Mouse (Mus musculus): Measurements from ENCODE around the gene Guk1. TPM values are rescaled to one million over a fixed set of nuclear protein-coding genes. Genes with fewer than 3 reads are reported as not detected.

Gene Guk1
- polyA plus RNA-seq (2015; fragmentation: Nextera tagmentation; extraction: Ambion mirVana) = 54.2 and 60.8 TPM in 2 replicates

- ATAC-seq (ENCODE audit: insufficient read depth) = no peak
- Histone ChIP-seq H3K36me3 (replicated peaks) (0 out of 2 replicates have a peak, but pooled peaks cover under 1% of the 10 kb centered on the region), H3K27me3 (no peaks in the 10 kb centered on the region), H3K27ac (replicated peaks) (peak within 1 kb of the TSS; percentile 95), H3K4me2 (peak within 1 kb of the TSS; percentile 92), H3K4me1 (replicated peaks) (peaks cover 48% of the 10 kb centered on the region), H3K9ac (peak within 1 kb of the TSS; percentile 73), H3K4me3 (replicated peaks) (peak within 1 kb of the TSS; percentile 81), H3K9me3 (replicated peaks) (no peaks in the 10 kb centered on the region)
- WGBS (ENCODE audit: insufficient replicate concordance) = 6% methylated on average over 16 of the region's 16 CpGs
These were observed at the start of gene Guk1 for GRCm38 (mm10) chr11:59192059-59192386. Gene Guk1 (minus strand): TSS chr11:59192212.

DNA sequence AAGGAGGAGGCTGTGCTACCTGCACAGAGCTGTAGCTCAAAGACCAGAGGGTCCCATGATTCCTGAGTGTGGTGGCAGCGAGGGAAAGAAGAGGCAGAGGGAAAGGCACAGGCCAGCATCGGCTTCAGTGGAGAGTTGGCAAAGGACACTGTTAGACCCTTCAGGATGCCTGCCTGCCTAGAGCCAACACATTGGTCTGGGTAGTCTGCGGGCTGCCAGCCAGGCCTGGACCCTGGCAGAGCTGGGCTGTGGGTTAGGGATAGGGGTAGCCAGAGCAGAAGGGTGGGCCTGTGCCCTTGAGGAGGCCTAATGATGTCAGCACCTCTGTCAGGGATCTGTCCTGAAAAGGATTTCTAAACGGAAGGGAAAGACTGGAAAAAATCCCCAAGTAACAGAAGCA lies 47.8 kb upstream of the Guk1 start:
- H3K27ac ChIP-seq (replicated peaks) = no peak overlapping the region
- H3K27me3 ChIP-seq = peaks cover 92% of the 10 kb centered on the region
- no peaks in the 10 kb centered on the region for H3K36me3 ChIP-seq (replicated peaks)
- 75% methylated on average over 4 of the region's 4 CpGs for WGBS (ENCODE audit: insufficient replicate concordance)
- H3K9me3 ChIP-seq (replicated peaks) = no peaks in the 10 kb centered on the region
- H3K9ac ChIP-seq = no peak overlapping the region
- H3K4me3 ChIP-seq (replicated peaks) = no peak overlapping the region
- H3K4me1 ChIP-seq (replicated peaks) = peaks cover 6% of the 10 kb centered on the region
- H3K4me2 ChIP-seq = no peak overlapping the region
- no peak for ATAC-seq (ENCODE audit: insufficient read depth)

DNA sequence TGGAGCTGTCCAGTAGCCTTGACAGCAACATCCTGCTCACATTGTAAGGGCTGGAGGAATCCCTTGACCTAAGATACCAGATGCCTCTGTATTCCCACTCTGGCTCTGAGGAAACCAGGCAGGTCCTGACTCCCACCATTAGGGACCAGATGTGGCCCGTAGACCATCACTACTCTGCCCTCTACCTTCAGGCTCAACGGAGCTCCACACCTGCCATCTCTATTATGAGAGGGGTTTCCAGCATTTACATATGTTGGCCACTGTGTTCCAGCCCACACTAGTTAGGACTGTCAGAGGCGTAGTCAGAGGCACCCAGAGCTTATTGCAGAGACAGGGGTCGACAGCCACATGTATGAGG lies 47.4 kb upstream of the Guk1 start:
- Histone ChIP-seq H3K27me3 (peaks cover 88% of the 10 kb centered on the region), H3K4me3 (replicated peaks) (no peak overlapping the region), H3K4me2 (no peak overlapping the region), H3K9ac (no peak overlapping the region), H3K36me3 (replicated peaks) (no peaks in the 10 kb centered on the region), H3K27ac (replicated peaks) (no peak overlapping the region), H3K9me3 (replicated peaks) (no peaks in the 10 kb centered on the region), H3K4me1 (replicated peaks) (peaks cover 6% of the 10 kb centered on the region)
- 52% methylated on average over 4 of the region's 4 CpGs for WGBS (ENCODE audit: insufficient replicate concordance)
- no peak for ATAC-seq (ENCODE audit: insufficient read depth)

DNA sequence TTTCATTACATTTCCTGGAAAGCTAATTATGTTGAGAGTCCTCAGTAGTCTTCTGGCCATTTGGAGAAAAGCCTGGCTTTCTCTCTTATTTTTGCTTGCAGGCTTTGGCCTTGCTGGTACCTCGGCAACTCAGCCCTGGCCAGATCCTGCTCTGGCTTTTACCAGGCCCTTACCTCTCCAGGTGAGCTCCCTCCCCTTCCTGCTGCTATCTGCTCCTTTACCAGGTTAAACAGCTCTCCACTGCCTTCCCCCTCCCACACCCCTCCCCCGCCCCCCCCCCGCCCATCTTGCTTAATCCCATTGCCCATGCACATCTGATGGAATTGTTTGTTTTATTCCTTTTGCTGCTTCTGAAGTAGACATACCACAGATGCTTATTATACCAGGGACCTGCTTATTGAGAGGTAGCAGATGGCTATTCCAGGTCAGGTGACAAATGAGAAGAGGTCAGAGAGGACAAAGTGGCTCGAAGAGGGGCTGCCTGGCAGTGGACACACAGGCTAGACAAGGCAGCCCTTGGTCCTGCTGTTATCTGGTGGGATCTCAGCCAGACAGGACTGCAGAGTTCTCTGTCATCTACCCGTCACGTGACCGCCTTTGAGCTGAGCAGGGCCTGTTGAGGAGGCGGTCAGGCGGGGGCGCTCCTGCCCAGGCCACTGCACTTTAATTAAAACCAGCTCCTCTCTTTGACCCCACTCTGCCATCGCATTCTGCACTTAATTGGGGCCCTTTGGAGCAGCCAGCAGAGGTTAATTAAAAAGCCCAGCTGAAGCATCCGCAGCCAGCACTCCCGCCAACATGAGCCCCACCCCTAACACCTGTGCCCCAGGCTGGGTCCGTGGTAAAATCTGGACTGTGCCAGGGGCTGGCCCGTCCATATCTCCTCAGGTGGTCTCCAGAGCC lies 46.8 kb upstream of the Guk1 start:
- H3K9me3 ChIP-seq (replicated peaks) = no peaks in the 10 kb centered on the region
- WGBS (ENCODE audit: insufficient replicate concordance) = 7% methylated on average over 14 of the region's 15 CpGs
- no peak overlapping the region for H3K9ac ChIP-seq
- H3K27ac ChIP-seq (replicated peaks) = no peak overlapping the region
- H3K4me1 ChIP-seq (replicated peaks) = peaks cover 6% of the 10 kb centered on the region
- no peak overlapping the region for H3K4me3 ChIP-seq (replicated peaks)
- no peaks in the 10 kb centered on the region for H3K36me3 ChIP-seq (replicated peaks)
- no peak overlapping the region for H3K4me2 ChIP-seq
- H3K27me3 ChIP-seq = peaks cover 86% of the 10 kb centered on the region
- peak; percentile 67 for ATAC-seq (ENCODE audit: insufficient read depth)

DNA sequence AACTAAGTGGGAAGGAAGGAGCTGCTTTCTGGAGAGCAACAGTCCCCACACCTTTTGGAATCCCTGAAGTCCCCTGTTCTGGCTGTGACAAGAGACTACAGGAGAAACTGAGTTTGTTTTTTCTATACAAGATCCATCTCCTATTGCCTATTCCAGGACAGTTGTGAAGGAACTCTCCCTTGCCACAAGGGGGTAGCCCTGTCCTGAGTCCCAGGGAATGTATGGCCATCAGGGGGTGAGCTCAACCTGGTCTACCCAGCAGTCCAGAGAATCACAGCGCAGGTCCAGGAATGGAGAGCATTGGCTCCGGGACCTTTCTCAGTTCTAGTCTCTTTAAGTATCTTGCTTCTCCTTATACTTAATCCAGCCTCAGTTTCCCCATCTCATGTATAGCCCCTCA lies 40.8 kb upstream of the Guk1 start:
- Histone ChIP-seq H3K27ac (replicated peaks) (no peak overlapping the region), H3K9ac (no peak overlapping the region), H3K4me1 (replicated peaks) (peaks cover 16% of the 10 kb centered on the region), H3K4me3 (replicated peaks) (no peak overlapping the region), H3K36me3 (replicated peaks) (no peaks in the 10 kb centered on the region), H3K4me2 (no peak overlapping the region), H3K27me3 (peaks cover 49% of the 10 kb centered on the region), H3K9me3 (replicated peaks) (no peaks in the 10 kb centered on the region)
- WGBS (ENCODE audit: insufficient replicate concordance) = 70% methylated on average over 2 of the region's 2 CpGs
- ATAC-seq (ENCODE audit: insufficient read depth) = no peak

GRCm38 (mm10) chr11:59230144-59230760 lies 38.2 kb upstream of the Guk1 start:
- Histone ChIP-seq H3K9ac (no peak overlapping the region), H3K4me2 (peak overlapping the region; percentile 21; the same call in 1 of the 2 replicates), H3K4me1 (replicated peaks) (peaks cover 37% of the 10 kb centered on the region), H3K27ac (replicated peaks) (no peak overlapping the region), H3K4me3 (replicated peaks) (no peak overlapping the region), H3K9me3 (replicated peaks) (no peaks in the 10 kb centered on the region), H3K27me3 (peaks cover 28% of the 10 kb centered on the region), H3K36me3 (replicated peaks) (no peaks in the 10 kb centered on the region)
- WGBS (ENCODE audit: insufficient replicate concordance) = 9% methylated on average over 7 of the region's 7 CpGs
- ATAC-seq (ENCODE audit: insufficient read depth) = no peak

DNA sequence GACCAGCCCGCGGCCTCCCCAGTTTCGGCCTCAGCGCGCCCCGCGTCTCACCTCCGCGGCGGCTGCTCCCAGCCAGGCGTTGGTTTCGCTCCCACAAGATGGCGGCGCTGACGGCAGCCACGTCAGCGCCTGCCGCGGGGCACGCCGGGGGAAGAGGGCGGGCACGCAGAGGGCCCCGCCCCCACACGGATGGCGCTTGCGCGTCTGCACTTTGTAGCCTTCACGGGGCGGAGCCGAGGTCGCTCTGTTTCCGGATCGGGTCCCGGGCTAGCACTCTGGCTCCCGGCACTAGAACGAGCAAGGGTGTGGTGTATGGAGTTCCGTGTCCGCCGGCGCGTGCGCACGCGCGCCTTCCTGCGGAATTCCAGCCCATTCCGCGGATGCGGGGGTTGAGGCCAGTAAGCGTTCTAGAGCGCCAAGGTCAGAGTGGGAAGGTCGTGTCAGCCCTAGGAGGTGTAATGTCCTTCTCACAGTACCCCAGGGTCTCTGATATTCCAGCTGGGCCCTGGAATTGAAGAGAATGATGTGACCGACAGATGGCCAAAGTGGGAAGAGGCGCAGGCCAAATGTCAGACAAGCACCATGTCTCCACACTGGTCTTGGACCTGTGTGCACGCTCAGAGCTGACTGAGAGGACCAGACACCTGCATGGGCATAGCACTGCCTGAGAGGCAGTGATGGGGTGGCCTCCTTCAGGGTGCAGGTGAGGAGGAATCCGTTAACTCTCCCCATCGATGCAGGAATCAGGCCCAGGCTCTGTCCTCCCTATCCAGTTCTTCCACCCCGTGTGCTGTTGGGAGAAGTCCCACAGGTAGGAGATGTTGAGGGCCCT lies 36.3 kb upstream of the Guk1 start, which contains the start of gene Arf1:
Arf1 (minus strand) TSS at position 149 of the 832 bp plus-strand sequence.
- Histone ChIP-seq H3K9me3 (replicated peaks) (no peaks in the 10 kb centered on the region), H3K36me3 (replicated peaks) (peaks cover 7% of the 10 kb centered on the region), H3K9ac (peak within 1 kb of the TSS; percentile 100), H3K4me3 (replicated peaks) (peak within 1 kb of the TSS; percentile 97), H3K4me1 (replicated peaks) (peaks cover 55% of the 10 kb centered on the region), H3K4me2 (peak within 1 kb of the TSS; percentile 86), H3K27me3 (peaks cover 19% of the 10 kb centered on the region), H3K27ac (replicated peaks) (peak within 1 kb of the TSS; percentile 90)
- peak; percentile 95 for ATAC-seq (ENCODE audit: insufficient read depth)
- WGBS (ENCODE audit: insufficient replicate concordance) = 4% methylated on average over 48 of the region's 59 CpGs

GRCm38 (mm10) chr11:59227604-59228121 lies 35.7 kb upstream of the Guk1 start:
- peaks cover 62% of the 10 kb centered on the region for H3K4me1 ChIP-seq (replicated peaks)
- no peaks in the 10 kb centered on the region for H3K9me3 ChIP-seq (replicated peaks)
- H3K27ac ChIP-seq (replicated peaks) = peak overlapping the region; percentile 90
- peak; percentile 76 for ATAC-seq (ENCODE audit: insufficient read depth)
- H3K4me3 ChIP-seq (replicated peaks) = peak overlapping the region; percentile 97
- WGBS (ENCODE audit: insufficient replicate concordance) = under 1% methylated on average over 51 of the region's 51 CpGs
- peaks cover 14% of the 10 kb centered on the region for H3K36me3 ChIP-seq (replicated peaks)
- H3K9ac ChIP-seq = peak overlapping the region; percentile 100
- H3K4me2 ChIP-seq = peak overlapping the region; percentile 86
- peaks cover 12% of the 10 kb centered on the region for H3K27me3 ChIP-seq

DNA sequence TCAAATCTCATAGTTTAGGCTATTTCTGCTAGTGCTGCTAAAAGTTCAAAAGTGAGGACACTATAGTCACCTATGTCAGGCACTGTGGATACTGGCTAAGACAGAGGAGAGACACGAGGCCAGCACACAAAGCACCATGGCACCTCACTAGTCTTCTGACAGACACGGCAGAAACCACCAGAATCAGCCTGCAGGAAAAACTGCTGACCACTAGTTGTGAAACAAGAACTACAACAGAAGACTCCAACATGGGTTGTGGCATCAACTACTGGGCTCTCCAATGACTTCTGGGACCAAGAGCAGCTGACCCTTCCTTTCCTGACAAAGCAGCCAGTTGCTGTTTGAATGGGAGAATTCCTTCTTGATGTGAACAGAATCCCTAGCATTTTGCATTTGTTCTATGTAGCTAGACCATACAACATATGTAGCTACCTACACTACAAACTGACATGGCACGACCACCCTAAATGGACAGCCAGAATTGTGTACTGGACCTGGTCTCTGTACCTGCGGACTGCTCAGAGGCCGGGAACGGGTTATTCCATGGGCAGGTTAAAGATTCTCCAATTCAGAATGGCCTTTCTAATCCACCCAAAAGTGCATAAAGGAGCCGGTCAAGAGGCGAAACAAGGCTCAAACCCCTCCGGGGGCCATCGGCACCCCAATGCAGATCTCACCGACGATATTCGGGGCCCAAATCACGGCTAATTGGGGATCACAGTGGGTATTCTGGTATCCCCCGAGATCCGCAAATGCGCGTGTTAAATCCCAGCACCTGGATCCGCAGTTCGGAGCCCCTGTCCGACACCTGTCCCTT lies 35.0 kb upstream of the Guk1 start:
- ATAC-seq (ENCODE audit: insufficient read depth) = no peak
- Histone ChIP-seq H3K27me3 (peaks cover 6% of the 10 kb centered on the region; the same call in 1 of the 2 replicates), H3K9ac (peak overlapping the region; percentile 100), H3K36me3 (replicated peaks) (peaks cover 17% of the 10 kb centered on the region), H3K4me1 (replicated peaks) (peaks cover 69% of the 10 kb centered on the region), H3K4me2 (peak overlapping the region; percentile 86), H3K4me3 (replicated peaks) (peak overlapping the region; percentile 97), H3K27ac (replicated peaks) (peak overlapping the region; percentile 90), H3K9me3 (replicated peaks) (no peaks in the 10 kb centered on the region)
- 2% methylated on average over 21 of the region's 21 CpGs for WGBS (ENCODE audit: insufficient replicate concordance)

GRCm38 (mm10) chr11:59226251-59226650 lies 34.2 kb upstream of the Guk1 start:
- Histone ChIP-seq H3K27ac (replicated peaks) (peak overlapping the region; percentile 90), H3K4me2 (peak overlapping the region; percentile 86), H3K27me3 (no peaks in the 10 kb centered on the region), H3K36me3 (replicated peaks) (peaks cover 21% of the 10 kb centered on the region), H3K9ac (peak overlapping the region; percentile 100), H3K4me1 (replicated peaks) (peaks cover 76% of the 10 kb centered on the region), H3K9me3 (replicated peaks) (no peaks in the 10 kb centered on the region), H3K4me3 (replicated peaks) (peak overlapping the region; percentile 97)
- 43% methylated on average over 3 of the region's 3 CpGs for WGBS (ENCODE audit: insufficient replicate concordance)
- no peak for ATAC-seq (ENCODE audit: insufficient read depth)
